Mouse (Mus musculus): ENCODE measurements around the gene Ch25h.
A peak's percentile ranks its signal among the peaks of the same experiment; 100 is the strongest.

The Ch25h gene

GRCm38 (mm10) chr19:34474991-34475971 lies at the start of gene Ch25h:
Gene Ch25h (minus strand): TSS chr19:34475164.
- DNase-seq (ENCODE audit: low spot score in 2 of 2), result peak; percentile 9 to 24

DNA sequence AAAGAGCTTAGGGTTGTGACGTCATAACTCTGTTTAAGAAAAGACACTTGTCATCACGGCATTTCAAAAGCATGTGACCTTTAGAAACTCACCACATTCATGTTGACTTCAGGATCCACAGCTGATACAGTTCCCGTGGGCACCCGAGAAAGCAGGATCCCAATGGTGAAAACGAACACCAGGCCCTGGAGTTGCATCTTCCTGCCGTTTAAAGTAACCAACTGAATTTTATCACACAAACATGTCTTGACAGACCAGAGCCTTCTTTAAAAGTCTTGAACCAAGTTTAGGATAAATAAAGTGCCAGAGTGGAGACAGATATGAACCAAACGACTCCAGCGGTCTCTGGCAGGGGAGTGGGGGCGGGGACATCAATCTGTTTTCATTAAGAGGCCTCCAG lies 49.7 kb upstream of the Ch25h start:
- no peak for DNase-seq (ENCODE audit: low spot score in 2 of 2)

DNA sequence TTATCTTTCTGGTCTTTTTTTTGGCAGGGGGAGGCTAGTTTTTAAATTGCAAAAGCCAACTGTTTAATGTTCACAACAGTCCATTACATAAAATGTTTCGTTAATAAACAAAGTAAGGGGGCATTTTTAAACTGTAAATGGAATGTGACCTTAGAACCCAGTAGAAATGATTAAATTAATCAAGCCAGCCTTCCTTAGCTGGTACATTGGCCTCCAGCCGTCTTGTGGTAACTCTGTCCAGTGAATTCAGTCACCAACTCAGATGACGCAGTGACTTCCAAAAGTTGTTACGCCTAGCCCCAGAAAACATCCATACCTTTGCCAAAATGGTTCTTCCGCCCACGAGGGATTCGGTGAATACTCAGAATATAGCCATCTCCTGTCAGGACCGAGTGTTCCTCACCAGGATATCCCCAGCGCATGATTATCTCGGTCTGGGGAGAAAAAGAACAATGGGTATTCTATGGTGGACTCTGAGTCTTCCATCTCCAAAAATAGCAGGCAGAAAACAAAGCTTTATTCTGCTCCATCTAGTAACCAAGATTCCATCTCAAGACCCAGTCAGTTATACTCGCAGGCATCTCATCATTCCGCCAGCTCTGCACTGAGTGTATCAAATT lies 48.3 kb upstream of the Ch25h start:
- DNase-seq (ENCODE audit: low spot score in 2 of 2), result no peak

DNA sequence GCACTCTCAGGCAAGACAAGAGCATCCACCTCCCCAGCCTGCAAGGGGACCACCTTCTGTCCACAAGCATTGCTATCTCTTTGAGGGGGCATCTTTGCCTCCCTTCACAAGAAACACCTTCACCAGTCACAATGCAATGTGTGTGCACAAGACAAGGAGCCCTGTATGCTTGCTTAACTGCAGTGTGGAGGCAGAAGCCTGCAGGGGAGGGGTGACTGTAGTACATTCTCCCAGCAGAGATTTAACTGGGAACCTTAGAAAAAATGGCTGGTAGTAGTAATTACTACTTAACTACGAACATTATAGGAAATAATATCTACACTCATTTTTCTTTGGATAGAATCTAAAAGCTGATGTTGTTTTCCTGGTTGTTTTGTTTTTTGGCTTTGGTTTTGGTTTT lies 47.0 kb upstream of the Ch25h start:
- DNase-seq (ENCODE audit: low spot score in 2 of 2), result no peak

DNA sequence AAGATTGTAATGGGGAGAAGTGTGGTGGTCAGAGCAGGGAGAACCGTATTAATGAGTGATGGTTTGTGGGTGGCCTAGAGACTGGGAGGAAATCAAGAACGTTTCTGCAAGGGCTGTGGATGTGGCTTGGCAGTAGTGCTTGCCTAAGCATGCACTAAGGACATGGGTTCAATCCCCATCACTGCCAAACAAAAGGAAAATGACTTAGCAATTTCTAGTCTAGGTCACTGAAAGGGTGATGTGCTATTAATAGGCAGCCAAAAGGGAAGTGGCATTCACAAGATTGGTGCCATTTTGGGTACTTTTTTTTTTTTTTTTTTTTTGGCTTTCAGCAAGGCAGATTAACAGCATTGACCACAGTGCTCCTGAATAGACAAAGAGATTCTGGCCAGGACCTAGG lies 46.4 kb upstream of the Ch25h start:
- no peak for DNase-seq (ENCODE audit: low spot score in 2 of 2)

GRCm38 (mm10) chr19:34520051-34520450 lies 45.1 kb upstream of the Ch25h start:
- no peak for DNase-seq (ENCODE audit: low spot score in 2 of 2)

DNA sequence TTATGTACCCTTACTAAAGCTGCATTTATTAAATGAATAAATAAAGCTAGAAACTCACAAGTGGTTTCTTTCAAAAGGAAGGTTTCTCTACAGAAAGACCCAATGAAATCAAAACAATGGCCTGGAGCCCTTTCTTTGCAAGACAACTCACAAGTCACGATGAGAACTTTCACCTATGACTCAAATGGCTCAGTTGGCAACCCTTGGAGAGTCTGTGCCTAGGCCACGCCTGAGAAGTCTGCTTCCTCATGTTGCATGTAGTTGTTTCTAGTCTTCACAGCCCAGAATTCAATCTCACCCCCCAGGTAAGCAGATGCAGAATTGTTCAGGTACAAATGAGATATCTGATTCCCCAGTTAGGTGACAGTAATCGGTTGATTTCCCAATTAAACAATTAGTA lies 44.7 kb upstream of the Ch25h start:
- DNase-seq (ENCODE audit: low spot score in 2 of 2), result no peak

- DNase-seq (ENCODE audit: low spot score in 2 of 2), result no peak
Observed at GRCm38 (mm10) chr19:34518786-34519185, 43.8 kb upstream of the Ch25h start.

DNA sequence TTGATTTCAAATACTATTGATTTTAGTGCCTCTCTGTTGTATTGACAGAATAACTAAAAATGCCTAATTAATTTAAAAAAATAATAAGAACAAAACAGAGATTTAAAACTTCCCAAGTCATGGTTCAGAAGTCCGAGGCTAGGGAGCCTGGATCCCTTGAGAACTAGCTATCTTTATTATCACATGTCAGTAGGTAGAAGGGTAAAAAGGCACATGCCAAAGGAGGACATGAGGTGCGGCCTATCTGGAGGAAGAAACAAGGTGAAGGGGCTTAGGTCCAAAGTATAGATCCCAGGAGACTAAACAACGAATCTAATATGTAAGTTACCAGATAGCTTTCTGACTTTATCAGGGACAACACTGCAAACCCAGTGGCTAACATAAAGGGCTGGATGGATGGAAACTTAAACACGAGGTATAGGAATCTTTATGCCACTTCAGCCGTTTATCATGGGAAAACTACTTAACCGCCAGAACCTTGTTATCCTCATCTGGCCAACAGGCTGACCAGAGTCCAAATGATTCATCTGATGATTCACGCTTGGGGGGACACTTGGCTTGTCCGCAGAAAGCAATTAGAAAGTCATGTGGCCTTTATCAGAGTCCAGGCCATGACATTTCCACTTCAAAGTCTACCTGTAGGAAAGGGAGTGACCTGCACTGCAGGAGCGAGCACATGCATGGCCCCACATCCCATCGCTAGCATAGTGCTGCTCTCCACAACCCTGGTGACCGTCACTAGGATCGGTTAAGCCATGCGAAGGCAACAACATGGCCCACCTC lies 43.0 kb upstream of the Ch25h start:
- no peak for DNase-seq (ENCODE audit: low spot score in 2 of 2)

DNA sequence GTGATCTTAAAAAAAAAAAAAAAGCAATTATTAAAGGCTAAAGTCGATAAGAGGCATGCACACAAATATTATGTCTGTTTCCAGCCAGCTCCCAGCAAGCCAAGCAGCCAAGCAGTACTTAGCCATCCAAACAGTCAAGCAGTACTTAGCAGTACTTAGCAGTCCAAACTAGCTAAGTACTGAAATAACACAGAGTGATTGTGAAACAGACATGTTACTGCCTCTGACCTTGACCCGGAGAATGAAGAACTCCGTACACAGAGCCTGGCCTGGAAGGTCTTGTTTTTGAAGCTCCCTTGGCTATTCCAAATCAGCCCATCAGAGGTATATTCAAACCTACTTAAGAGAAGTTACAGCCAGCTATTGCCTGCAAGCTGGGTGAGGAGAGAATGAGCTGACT lies 42.2 kb upstream of the Ch25h start:
- DNase-seq (ENCODE audit: low spot score in 2 of 2), result no peak

- DNase-seq (ENCODE audit: low spot score in 2 of 2), result no peak
Observed at GRCm38 (mm10) chr19:34516346-34516745, 41.4 kb upstream of the Ch25h start.

DNA sequence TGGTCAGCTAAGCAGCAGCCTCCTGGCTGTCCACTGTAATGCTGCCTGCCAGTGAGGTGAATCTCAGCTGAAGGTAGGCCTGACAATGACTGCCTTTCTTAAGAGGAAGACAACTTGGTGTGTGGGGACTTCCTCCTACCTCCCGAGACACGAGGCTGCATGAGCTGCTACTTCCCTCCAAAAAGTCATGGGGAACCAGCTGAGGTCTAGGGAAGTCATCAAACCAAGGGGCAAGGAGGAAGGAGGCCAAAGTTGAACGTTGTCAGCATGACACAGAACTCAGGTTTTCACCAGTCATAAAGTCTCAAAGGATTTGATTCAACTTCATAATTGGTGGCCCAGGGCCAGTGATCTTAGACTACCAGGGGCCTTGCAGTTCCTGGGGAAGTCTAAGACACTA lies 40.7 kb upstream of the Ch25h start:
- no peak for DNase-seq (ENCODE audit: low spot score in 2 of 2)

GRCm38 (mm10) chr19:34511528-34511927 lies 36.6 kb upstream of the Ch25h start:
- DNase-seq (ENCODE audit: low spot score in 2 of 2), result no peak

- no peak for DNase-seq (ENCODE audit: low spot score in 2 of 2)
Observed at GRCm38 (mm10) chr19:34510717-34511116, 35.8 kb upstream of the Ch25h start.

- no peak for DNase-seq (ENCODE audit: low spot score in 2 of 2)
Observed at GRCm38 (mm10) chr19:34505161-34505721, 30.3 kb upstream of the Ch25h start.

DNA sequence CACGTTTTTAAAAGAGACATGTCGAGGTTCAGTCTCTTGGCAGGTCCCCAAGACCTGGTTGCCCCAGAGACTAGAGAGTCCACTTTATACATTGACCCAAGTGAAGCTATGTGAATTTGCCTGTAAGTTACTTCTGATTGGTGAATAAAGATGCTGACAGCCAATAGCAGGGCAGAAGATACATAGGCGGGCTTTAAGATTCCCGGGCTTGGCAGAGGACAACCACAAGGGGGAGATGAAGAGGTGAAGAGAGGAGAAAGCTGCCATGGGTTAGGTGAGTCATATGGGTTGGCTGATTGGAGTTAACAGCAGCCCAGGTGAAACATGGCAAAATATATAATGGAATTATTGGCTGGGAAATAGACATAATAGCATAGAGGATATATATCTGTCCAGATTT lies 25.8 kb upstream of the Ch25h start:
- peak in 1 of 2 experiments; percentile 42 for DNase-seq (ENCODE audit: low spot score in 2 of 2)

- no peak for DNase-seq (ENCODE audit: low spot score in 2 of 2)
Observed at GRCm38 (mm10) chr19:34496353-34496752, 21.4 kb upstream of the Ch25h start.

- no peak for DNase-seq (ENCODE audit: low spot score in 2 of 2)
Observed at GRCm38 (mm10) chr19:34493859-34494258, 18.9 kb upstream of the Ch25h start.

DNA sequence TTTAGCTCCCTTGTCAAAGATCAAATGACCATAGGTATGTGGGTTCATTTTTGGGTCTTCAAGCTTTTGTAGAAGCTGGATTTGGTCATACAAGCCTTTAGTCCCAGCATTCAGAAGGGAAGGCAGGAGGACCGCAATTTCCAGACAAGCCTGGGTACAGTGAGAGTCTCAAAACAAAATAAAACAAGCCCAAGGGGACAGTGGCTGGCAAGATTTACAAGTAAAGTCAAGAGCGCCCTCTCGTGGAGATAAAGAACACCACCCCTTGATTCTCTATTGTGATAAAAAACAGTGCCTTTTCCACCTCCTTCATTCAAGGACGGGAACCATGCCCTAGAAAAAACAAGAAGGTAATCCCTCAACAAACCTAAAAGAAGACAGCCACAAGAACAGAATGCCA lies 8.6 kb upstream of the Ch25h start:
- no peak for DNase-seq (ENCODE audit: low spot score in 2 of 2)

- no peak for DNase-seq (ENCODE audit: low spot score in 2 of 2)
Observed at GRCm38 (mm10) chr19:34474228-34474990, 555 bp downstream of the Ch25h start.

GRCm38 (mm10) chr19:34471703-34472102 lies 3.3 kb downstream of the Ch25h start:
- DNase-seq (ENCODE audit: low spot score in 2 of 2), result no peak
